Mouse (Mus musculus) erythroblast, embryonic 14.5 days (primary cell): Measurements from ENCODE around the gene Wnt4. TPM values are rescaled to one million over a fixed set of nuclear protein-coding genes. Genes with fewer than 3 reads are reported as not detected.

Source experiments
- H3K27me3 ChIP-seq: 2 replicates; pipeline ENCODE4 v1.6.1; 2012; ENCODE audit warnings: inconsistent platforms; ENCODE audit not compliant: control insufficient read depth
- H3K36me3 ChIP-seq: 2 replicates; pipeline ENCODE4 v1.6.1; 2012; ENCODE audit warnings: mild to moderate bottlenecking, inconsistent platforms; ENCODE audit not compliant: control insufficient read depth
- H3K4me1 ChIP-seq: 2 replicates; pipeline ENCODE4 v1.6.1; 2012; ENCODE audit warnings: inconsistent platforms; ENCODE audit not compliant: control insufficient read depth
- H3K4me3 ChIP-seq: replicated peaks from 2 replicates; pipeline ENCODE3; 2012; ENCODE audit warnings: moderate library complexity, mild to moderate bottlenecking, inconsistent platforms
- H3K9me3 ChIP-seq: 2 replicates; pipeline ENCODE4 v1.6.1; 2012; ENCODE audit warnings: low read length, inconsistent platforms, mixed read lengths; ENCODE audit not compliant: control insufficient read depth
- GATA1 ChIP-seq: IDR thresholded peaks from 2 replicates; pipeline ENCODE4 v1.6.1; 2012; ENCODE audit warnings: low read length, inconsistent platforms, mixed read lengths
- TAL1 ChIP-seq: IDR thresholded peaks from 3 replicates; pipeline ENCODE4 v1.6.1; 2012; ENCODE audit warnings: low read length, inconsistent platforms, mixed read lengths
- polyA plus RNA-seq: library from polyadenylated mRNA; stranded (reverse); fragments of >175 nt; gene quantifications from 2 replicates; pipeline ENCODE4 v1.2.3, GENCODE M21; 2012

The Wnt4 gene
- polyA plus RNA-seq, 1 experiment: 0.02 TPM

DNA sequence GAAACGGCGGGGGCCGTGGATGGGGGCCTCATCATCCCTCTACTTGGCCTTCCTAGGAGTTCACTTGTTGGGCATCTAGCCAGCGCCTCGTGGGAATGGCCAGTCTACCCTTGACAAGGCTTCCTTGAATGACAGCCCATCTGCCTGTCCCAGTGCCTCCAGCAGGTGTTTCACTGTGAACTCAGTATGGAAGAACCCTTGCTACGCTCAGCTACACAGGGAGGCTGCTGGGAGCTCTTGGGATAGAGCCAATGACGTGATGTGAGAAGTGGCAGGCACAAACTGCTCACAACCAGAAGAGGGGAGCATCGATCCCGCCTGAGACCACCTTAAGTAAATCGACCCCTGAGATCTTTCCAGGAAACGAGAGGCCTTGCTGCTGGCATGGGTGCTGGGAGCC, 23.7 kb upstream of the Wnt4 start:
- no peak for TF ChIP-seq TAL1
- no peak for TF ChIP-seq GATA1
- Histone ChIP-seq H3K4me1 (no peaks in the 10 kb centered on the region), H3K27me3 (no peaks in the 10 kb centered on the region), H3K4me3 (no peak overlapping the region), H3K9me3 (peaks cover 5% of the 10 kb centered on the region), H3K36me3 (no peaks in the 10 kb centered on the region)

DNA sequence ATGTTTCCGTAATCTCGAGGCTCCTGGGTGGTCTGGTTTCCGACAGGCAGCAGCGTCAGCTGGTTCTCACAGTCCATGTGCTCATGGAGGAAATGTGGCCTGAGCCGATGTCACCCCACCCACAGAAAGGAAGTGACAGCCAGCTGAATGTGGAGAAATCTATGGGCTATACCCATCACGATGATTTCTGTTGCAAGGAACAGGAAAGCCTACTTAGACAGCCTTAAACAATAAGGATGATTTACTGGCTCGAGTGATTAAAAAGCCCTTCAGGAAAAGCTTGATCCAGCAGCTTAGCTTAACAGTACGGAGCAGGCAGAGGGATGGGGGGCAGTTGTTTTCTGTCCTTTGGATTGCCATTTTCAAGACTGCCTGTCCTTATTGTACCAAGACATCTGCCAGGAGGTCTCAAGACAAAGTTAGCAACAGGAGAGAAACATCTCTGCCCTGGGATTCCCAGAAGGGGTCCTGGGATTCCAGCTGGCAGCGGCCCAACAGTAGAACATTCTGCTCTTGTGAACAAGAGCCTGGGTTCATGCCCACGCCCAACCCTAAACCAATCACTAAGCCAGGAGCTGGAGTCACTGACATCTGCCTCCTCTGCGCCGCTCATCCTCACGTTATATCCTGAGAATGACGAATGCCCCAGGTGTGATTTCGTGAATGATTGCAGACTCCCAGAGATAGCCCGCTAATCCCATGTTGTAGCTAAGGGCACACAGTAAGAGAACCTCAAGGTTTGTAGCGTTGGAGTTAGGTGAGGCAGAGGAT, 22.9 kb upstream of the Wnt4 start:
- no peak for TF ChIP-seq GATA1
- TF ChIP-seq TAL1: no peak
- no peaks in the 10 kb centered on the region for H3K4me1 ChIP-seq
- H3K36me3 ChIP-seq: no peaks in the 10 kb centered on the region
- no peak overlapping the region for H3K4me3 ChIP-seq
- H3K9me3 ChIP-seq: peaks cover 5% of the 10 kb centered on the region
- H3K27me3 ChIP-seq: no peaks in the 10 kb centered on the region

DNA sequence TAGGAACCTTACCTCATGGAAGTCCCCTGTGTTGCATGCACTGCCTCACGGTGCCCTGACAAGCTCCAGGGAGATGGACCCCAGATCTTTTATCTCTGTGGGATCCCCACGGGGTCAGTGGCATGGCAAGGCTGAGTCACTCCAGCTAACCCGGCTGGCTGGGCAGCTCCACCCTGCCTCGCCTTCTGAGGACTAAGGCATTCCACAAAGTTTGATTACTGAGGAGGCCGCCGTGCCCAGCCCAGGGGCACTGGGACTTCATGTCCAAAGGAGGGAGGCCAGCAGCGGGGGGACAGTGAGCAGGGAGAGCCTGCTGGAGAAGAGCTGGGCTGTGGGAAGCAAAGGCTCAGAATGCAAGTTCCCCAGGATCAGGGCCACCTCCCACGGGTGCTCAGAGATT, 21.7 kb upstream of the Wnt4 start:
- H3K27me3 ChIP-seq: no peaks in the 10 kb centered on the region
- no peaks in the 10 kb centered on the region for H3K36me3 ChIP-seq
- TF ChIP-seq GATA1 (no peak), TAL1 (no peak)
- H3K4me3 ChIP-seq: no peak overlapping the region
- no peaks in the 10 kb centered on the region for H3K4me1 ChIP-seq
- peaks cover 5% of the 10 kb centered on the region for H3K9me3 ChIP-seq

DNA sequence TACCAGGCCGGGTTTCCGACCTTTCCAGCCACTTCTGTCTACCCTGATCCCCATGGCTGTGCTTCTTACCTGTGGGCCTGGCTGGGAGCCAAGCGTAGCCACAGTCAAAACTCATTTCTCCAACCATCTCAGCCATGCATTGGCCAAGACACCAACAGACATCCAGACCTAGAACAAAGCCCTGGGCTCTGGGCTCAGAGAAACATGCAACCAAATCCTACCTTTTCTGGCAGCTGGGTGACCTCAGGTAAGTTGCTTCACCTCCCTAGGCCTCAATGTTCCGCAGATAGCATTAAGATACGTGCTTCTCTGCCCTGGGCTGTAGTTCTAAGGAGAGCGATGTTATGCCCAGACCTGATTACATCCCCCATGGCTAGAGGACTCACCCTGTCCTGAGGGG, 15.5 kb upstream of the Wnt4 start:
- no peaks in the 10 kb centered on the region for H3K36me3 ChIP-seq
- TF ChIP-seq TAL1: no peak
- TF ChIP-seq GATA1: no peak
- no peaks in the 10 kb centered on the region for H3K27me3 ChIP-seq
- no peaks in the 10 kb centered on the region; the same call in 1 of the 2 replicates for H3K9me3 ChIP-seq
- no peaks in the 10 kb centered on the region for H3K4me1 ChIP-seq
- no peak overlapping the region for H3K4me3 ChIP-seq

DNA sequence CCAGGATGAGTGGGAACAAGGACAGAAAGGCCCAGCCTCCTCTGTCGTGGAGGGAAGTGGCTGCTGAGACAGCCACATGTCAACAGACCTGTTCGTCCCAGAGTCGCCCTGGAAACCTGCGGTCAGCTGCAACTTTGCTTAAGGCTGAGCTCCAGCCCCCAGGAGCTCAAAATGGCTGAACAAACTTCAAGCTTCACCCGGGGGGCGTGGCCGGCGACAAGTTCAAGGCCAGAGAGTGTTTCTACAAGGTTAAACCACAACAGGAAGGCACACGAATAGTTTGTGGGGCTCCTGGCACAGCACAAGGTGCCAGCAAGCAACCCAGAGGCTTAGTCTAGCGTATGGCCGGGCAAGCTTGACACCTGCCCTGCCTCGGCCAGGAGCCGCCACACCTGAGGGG, 13.2 kb upstream of the Wnt4 start:
- H3K4me1 ChIP-seq: no peaks in the 10 kb centered on the region
- TF ChIP-seq TAL1: no peak
- no peak for TF ChIP-seq GATA1
- H3K36me3 ChIP-seq: no peaks in the 10 kb centered on the region
- H3K9me3 ChIP-seq: no peaks in the 10 kb centered on the region
- no peaks in the 10 kb centered on the region for H3K27me3 ChIP-seq
- no peak overlapping the region for H3K4me3 ChIP-seq

DNA sequence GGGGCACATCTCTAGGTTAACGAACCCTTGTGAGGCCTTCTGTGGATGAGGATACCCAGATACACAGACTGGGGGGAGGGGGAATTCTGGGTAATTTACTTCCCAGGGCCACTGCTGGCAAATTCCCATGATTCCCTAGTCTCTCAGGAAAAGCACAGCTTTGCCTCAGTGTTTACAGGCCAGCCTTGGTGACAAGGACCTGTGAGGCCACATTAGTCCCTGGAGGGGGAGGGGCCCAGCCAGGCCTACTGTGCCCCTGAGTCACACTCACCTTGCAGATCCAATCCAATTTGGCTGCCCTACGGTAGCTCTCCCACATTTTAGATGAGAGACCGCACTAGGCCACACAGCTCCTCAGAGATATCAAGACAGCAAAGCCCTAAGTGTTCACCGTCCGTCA, 12.2 kb upstream of the Wnt4 start:
- Histone ChIP-seq H3K4me3 (no peak overlapping the region), H3K9me3 (no peaks in the 10 kb centered on the region), H3K36me3 (no peaks in the 10 kb centered on the region), H3K27me3 (no peaks in the 10 kb centered on the region), H3K4me1 (no peaks in the 10 kb centered on the region)
- TF ChIP-seq TAL1 (no peak), GATA1 (no peak)

DNA sequence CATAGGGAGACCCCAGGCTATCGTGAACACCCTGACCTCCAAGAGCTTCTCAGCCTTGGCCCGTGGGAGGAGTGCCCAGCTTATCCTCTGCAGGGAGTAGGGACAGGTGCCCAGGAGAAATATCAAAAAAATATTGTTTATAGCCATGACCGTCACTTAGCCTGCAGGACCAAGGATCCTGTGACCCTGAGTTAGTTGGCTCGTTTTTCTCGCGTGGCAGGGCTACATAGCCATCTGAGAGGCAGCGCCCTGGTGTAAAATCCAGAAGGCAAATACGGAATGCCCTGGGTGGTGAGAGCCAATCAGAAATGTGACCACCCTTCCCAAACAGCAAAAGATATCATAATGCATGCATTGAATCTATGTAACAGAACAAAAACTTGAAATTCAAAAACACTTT, 8.7 kb upstream of the Wnt4 start:
- Histone ChIP-seq H3K4me1 (no peaks in the 10 kb centered on the region), H3K27me3 (no peaks in the 10 kb centered on the region), H3K36me3 (no peaks in the 10 kb centered on the region), H3K4me3 (no peak overlapping the region), H3K9me3 (no peaks in the 10 kb centered on the region)
- TF ChIP-seq TAL1 (no peak), GATA1 (no peak)

DNA sequence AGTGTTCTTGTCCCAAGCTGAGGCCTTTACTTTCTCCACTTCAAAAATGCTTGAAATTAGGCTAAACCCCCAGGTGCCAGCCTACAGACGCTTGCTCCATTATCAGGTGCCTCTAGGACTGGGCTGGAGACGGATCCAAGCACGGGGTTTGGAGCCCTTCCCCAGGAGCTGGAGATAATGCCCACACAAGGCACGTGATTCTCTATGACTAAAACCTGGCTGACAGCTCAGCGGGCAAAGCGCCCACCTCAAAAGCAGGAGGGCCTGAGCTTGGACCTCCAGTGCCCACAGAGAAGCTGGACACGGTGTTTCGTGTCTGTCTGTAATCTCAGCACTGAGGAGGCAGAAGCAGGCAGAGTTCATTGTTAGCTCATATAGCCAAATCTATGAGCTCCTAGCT, 5.4 kb upstream of the Wnt4 start:
- no peaks in the 10 kb centered on the region for H3K36me3 ChIP-seq
- peaks cover 24% of the 10 kb centered on the region for H3K27me3 ChIP-seq
- no peaks in the 10 kb centered on the region for H3K4me1 ChIP-seq
- no peak overlapping the region for H3K4me3 ChIP-seq
- TF ChIP-seq TAL1: no peak
- TF ChIP-seq GATA1: no peak
- no peaks in the 10 kb centered on the region for H3K9me3 ChIP-seq

DNA sequence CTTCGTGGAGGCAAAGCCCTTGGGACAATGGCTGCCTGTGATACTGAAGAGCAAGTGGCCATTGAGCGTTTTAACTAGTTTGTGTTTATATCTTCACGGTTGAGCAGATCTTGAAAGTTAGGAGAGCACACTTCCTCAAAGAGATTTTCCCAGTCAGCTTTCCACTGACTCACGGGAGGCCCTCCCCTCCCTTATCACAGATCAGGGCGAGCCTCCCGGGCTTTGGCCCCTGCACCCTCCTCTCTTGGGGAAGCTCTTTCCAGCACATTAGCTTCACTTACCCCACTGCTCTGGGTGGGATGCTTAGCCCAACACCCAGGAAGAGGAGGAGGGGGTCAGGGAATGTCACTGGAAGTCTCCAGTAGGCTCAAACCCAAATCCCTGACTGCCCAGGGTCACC, 3.0 kb upstream of the Wnt4 start:
- Histone ChIP-seq H3K36me3 (no peaks in the 10 kb centered on the region), H3K27me3 (peaks cover 49% of the 10 kb centered on the region), H3K9me3 (no peaks in the 10 kb centered on the region; the same call in 1 of the 2 replicates), H3K4me1 (no peaks in the 10 kb centered on the region), H3K4me3 (no peak overlapping the region)
- TF ChIP-seq TAL1 (no peak), GATA1 (no peak)

DNA sequence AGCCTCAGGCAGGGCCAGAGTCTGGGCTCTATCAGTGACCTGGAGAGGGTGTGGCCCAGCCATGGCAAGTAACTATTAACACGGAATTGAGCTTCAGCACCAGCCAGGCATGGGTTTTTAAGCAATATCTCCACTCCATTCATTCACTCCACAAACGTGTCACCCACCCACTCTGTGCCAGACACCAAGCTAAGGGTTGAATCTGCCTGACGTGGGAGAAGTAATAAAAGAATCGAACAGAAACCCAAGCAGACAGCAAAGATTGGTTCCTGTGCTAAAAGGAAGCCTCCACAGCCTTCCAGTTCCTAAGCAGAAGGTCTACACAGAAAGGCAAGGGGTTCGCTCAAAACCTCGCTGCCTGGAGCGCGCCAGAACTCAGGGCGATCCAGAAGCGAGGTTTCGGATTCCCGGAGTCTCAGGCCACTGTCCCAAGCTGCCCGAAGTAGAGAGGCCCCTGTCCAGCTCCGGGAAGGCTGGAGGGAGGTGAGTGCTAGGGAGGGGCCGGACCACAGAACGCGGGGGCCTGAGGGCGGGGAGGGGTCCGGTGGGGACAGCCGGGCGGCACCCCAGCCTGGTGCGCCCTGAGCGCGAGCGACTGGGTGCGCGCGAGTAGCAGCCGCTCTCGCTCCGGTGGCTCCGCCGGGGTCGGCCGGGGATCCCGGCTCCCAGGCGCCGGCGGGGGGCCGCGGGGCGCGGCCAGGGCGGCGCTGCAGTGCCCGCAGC, 685 bp upstream of the Wnt4 start:
- TF ChIP-seq TAL1 (no peak), GATA1 (no peak)
- Histone ChIP-seq H3K9me3 (no peaks in the 10 kb centered on the region; the same call in 1 of the 2 replicates), H3K27me3 (peaks cover 66% of the 10 kb centered on the region), H3K4me3 (no peak overlapping the region), H3K36me3 (no peaks in the 10 kb centered on the region), H3K4me1 (no peaks in the 10 kb centered on the region)
